Mouse (Mus musculus) left cerebral cortex, postnatal 14 days (tissue): ENCODE results near the gene Crct1. TPM values are rescaled to one million over a fixed set of nuclear protein-coding genes. Genes with fewer than 3 reads are reported as not detected.
A peak's percentile ranks its signal among the peaks of the same experiment; 100 is the strongest.

Experiments
- DNase-seq, 2 experiments: peaks; one replicate each; pipeline ENCODE4 v3.0.0; 2021 to 2022; ENCODE audit warnings: low spot score in 2 of 2, mixed read lengths in 1 of 2
- intact Hi-C: fragments of 180-260 bp; cut with DNase I; formaldehyde crosslinking; loops from one replicate; pipeline ENCODE4 v1.15.1; 2025
- long read RNA-seq, 2 experiments: library from polyadenylated mRNA; stranded (forward); transcript quantifications; one replicate each; pipeline ENCODE4 v2.0.0; 2021
- total RNA-seq, 2 experiments: library from RNA; stranded (reverse); gene quantifications; 2 replicates each; pipeline ENCODE4 v1.2.3; 2021

The Crct1 gene
- not detected for total RNA-seq
- long read RNA-seq, experiment 1 = 0 reads
- long read RNA-seq, experiment 2 = 0 reads

GRCm38 (mm10) chr3:93015460-93016104 is at the start of gene Crct1:
Gene Crct1 (minus strand): TSS chr3:93015687.
- intact Hi-C loops = no loop called here

DNA sequence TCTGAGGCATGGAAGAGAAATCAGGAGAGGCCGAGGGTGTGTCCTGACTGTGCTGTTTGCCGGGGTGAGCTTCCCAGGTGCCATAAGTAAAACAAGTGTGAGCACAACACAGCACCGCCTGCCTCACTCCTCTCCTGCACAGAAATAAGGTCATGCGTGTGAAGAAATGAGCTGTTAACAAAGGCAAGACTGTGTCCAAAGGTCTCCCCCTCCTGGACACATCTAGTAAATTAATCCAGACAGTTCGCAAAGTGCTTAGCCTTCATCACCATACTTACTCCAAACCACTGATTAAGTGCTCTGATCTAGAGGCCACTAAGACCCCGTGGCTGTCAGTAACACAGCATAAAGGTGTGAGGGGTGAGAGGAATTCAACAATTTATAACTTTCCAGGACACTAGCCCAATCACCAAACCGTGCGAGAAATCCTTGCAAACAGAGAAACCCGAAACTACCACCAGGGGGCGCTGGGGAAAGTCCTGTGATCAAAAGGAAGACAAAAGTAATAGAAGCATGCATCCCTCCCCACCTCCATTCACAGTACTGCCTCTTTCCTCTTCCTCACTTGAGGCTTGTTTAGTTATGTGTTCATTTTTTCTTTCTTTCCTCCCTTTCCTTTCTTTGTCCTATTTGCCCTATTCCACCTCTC is 37.5 kb upstream of the Crct1 start:
- intact Hi-C loops = no loop called here
- no peak for DNase-seq

More at GRCm38 (mm10) chr3:93015460-93016104, at the start of gene Crct1:
- DNase-seq = no peak

GRCm38 (mm10) chr3:93050182-93050581 is 34.7 kb upstream of the Crct1 start:
- intact Hi-C loops = no loop called here
- no peak for DNase-seq

- intact Hi-C loops = loop anchor here (2.0 kb wide), 1 partner anchor 125 kb away; no protein-coding TSS in a partner anchor
Measured at GRCm38 (mm10) chr3:93031450-93031849, 16.0 kb upstream of the Crct1 start.

GRCm38 (mm10) chr3:93025486-93025885 is 10.0 kb upstream of the Crct1 start:
- intact Hi-C loops = no loop called here
- DNase-seq = no peak

More at GRCm38 (mm10) chr3:93031450-93031849, 16.0 kb upstream of the Crct1 start:
- DNase-seq = peak; percentile 71

GRCm38 (mm10) chr3:93023411-93024184 is 8.1 kb upstream of the Crct1 start:
- intact Hi-C loops = no loop called here
- DNase-seq = peak; percentile 12 to 40

GRCm38 (mm10) chr3:93021171-93021570 is 5.7 kb upstream of the Crct1 start:
- intact Hi-C loops = no loop called here
- DNase-seq = no peak

DNA sequence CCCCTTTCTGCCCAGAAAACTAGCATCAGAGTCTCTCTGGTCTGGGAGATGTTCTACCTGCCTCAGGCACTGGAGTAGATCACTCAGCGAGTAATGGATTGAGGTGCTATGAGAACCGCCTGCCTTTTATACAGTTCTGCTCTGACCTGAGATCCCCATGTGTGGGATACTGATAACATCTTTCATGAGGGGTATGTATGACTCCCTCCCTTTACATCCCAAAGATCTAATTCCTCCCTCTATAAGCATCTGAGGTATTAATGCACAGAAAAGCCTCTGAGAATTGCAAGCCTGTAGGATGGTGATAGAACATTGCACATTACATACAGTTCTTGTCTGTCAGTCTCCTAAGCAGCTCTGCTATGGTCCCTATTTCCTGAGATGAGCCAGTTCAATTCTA is 3.5 kb upstream of the Crct1 start, which contains the start of gene Lce1m:
Gene Lce1m (minus strand): TSS at position 101 of the 400 bp plus-strand sequence.
- no peak for DNase-seq
- intact Hi-C loops = no loop called here

- intact Hi-C loops = no loop called here
- no peak for DNase-seq
Measured at GRCm38 (mm10) chr3:93014871-93015270, 616 bp downstream of the Crct1 start.

DNA sequence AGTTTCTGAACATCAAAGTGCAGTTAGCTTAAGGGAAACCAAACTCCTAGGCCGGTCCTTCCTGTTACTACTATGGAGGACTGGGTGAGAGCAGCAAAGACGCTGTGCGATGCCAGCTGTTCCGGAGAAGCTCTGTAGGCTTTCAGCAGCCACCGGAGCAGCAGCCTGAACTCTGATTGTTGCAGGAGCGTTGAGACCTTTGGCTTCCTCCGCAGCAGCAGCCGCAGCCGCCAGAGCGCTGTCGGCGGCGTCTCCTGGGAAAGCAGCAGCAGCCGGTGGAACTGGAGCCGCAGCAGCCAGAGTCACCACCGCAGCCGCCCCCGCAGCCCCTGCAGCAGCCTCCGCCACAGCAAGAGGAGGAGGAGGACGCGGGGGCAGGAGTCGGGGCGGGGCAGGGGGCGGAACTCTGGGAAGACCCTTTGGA is 1.1 kb downstream of the Crct1 start:
- intact Hi-C loops = no loop called here

GRCm38 (mm10) chr3:93002843-93003242 is 12.6 kb downstream of the Crct1 start:
- intact Hi-C loops = no loop called here

More for the DNA sequence above, 1.1 kb downstream of the Crct1 start:
- DNase-seq = peak in 1 of 2 experiments; percentile 57

DNA sequence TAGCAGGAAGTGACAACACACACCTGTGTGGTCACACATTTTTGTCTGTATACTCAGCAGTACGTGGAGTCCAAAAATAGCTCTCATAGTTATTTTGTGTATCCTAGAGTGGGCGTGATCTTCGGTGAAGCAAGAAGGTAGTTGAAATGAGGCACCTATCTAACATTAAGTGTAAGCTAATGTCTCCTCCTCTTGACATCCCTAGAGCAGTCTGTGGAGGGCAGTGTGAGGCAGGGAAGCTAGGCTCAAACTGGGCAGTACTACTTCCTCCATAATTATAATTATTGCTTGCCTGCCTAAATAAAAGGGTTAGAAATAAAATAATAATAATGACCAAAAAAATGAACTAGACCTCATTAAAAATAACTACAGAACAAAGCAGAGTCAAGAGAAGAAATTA is 14.9 kb downstream of the Crct1 start:
- intact Hi-C loops = no loop called here

More at GRCm38 (mm10) chr3:93002843-93003242, 12.6 kb downstream of the Crct1 start:
- DNase-seq = no peak

DNA sequence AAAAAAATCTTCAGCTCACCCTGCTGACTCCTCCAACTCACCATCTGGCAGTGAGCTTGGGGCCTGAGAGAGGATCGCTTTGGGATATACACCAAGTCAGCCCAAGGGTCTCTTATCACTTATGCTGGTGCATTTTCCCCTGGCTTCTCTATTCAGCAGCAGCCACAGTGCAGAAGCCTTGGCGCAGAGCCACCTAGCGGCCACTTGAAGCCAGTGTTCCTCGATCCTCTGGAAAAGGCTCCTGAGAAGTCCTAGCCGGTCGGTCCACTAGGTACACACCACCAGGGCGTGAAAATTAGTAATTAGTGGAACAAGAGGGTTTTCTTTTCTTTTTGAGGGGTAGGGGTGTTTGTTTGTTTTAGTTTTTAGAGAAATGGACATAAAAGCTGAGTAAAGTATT is 16.8 kb downstream of the Crct1 start:
- DNase-seq = peak; percentile 67 to 86
- intact Hi-C loops = loop anchor here (10.0 kb wide), 2 partner anchors 84 to 844 kb away; no protein-coding TSS in a partner anchor

More for the DNA sequence above, 14.9 kb downstream of the Crct1 start:
- no peak for DNase-seq

DNA sequence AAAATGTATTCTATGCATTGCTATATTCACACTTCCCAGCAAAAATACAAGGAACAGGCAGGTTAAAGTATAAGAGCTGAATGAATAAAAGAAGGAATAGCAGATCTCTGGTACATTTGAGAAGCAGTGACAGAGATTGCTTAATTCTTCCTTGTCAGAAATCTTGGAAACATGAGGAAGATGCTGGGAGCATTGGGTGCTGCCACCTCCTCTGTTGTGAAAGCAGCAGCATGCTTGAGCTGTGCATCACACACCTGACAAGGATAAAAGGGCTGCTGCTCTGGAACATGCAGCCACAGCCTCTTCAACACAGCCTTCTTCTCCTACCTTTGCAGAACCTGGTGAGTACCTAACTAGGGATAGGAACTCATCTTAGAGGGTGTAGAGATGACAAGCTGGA is 23.6 kb downstream of the Crct1 start, which contains the start of gene Lce3f:
Gene Lce3f (plus strand): TSS at position 301 of the 400 bp plus-strand sequence.
- intact Hi-C loops = loop anchor here (10.0 kb wide), 2 partner anchors 77 to 837 kb away; no protein-coding TSS in a partner anchor
- no peak for DNase-seq

GRCm38 (mm10) chr3:92978484-92978883 is 37.0 kb downstream of the Crct1 start:
- intact Hi-C loops = no loop called here
- no peak for DNase-seq

DNA sequence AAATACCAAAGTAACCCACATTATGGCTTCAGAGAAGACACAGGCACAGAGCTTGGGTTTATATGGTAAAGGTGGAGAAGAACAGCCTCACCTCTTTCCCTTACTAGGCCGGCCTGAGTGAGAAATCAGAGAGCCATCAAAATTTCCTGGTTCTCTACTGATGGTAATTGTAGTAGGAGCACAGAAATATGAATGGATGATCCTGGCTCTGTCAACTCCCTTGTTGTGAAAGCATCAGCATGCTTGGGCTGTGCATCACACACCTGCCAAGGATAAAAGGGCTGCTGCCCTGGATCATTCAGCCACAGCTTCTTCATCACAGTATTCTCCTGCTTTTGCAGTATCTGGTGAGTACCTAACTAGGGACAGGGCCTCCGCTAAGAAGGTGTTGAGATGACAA is 48.7 kb downstream of the Crct1 start, which contains the start of gene Lce3e:
Gene Lce3e (plus strand): TSS at position 301 of the 400 bp plus-strand sequence.
- intact Hi-C loops = no loop called here
- DNase-seq = no peak
